Mouse (Mus musculus) c-Kit-positive CD71-negative TER-119-negative erythroid progenitor cells, embryonic 14.5 days (primary cell): ENCODE measurements at regions not wholly inside any gene's neighbourhood (a gene's known extent, or its start where the extent isn't known, plus 50 kb on each side); places are given as distances from the start of the nearest gene placed in this dataset.
"Not testable (repeated sequence)": the region's sequence is repeated elsewhere in the genome, so short reads cannot be mapped to it uniquely, and the experiment has no call there.

Experiments used
- DNase-seq: peaks from one replicate; pipeline ENCODE4 v3.0.0-alpha.2; 2013; ENCODE audit warnings: low read depth

- no peak for DNase-seq
These were observed 87.6 kb downstream of the Serpinb8 start for GRCm38 (mm10) chr1:107677404-107677803.

- DNase-seq: no peak
These were observed 107.1 kb downstream of the Serpinb8 start for GRCm38 (mm10) chr1:107696858-107697257.

- DNase-seq: no peak
These were observed 116.3 kb downstream of the Serpinb8 start for GRCm38 (mm10) chr1:107706108-107706548.

- DNase-seq: no peak
These were observed 118.8 kb downstream of the Serpinb8 start for GRCm38 (mm10) chr1:107708601-107709000.

GRCm38 (mm10) chr1:107714869-107715268 is 125.1 kb downstream of the Serpinb8 start:
- no peak for DNase-seq

GRCm38 (mm10) chr1:107719304-107719703 is 129.5 kb downstream of the Serpinb8 start:
- no peak for DNase-seq

- no peak for DNase-seq
These were observed 138.5 kb downstream of the Serpinb8 start for GRCm38 (mm10) chr1:107728113-107728839.

- no peak for DNase-seq
These were observed 175.5 kb downstream of the Serpinb8 start for GRCm38 (mm10) chr1:107765307-107765706.

GRCm38 (mm10) chr1:107767198-107767947 is 177.6 kb downstream of the Serpinb8 start:
- DNase-seq: no peak

GRCm38 (mm10) chr1:107772967-107773366 is 183.2 kb downstream of the Serpinb8 start:
- no peak for DNase-seq

GRCm38 (mm10) chr1:107783079-107783478 is 193.3 kb downstream of the Serpinb8 start:
- DNase-seq: no peak

- DNase-seq: no peak
These were observed 216.0 kb downstream of the Serpinb8 start for GRCm38 (mm10) chr1:107805823-107806222.

GRCm38 (mm10) chr1:107807367-107807766 is 217.6 kb downstream of the Serpinb8 start:
- not testable (repeated sequence) for DNase-seq

- no peak for DNase-seq
These were observed 221.3 kb downstream of the Serpinb8 start for GRCm38 (mm10) chr1:107811136-107811535.

- DNase-seq: no peak
These were observed 222.1 kb downstream of the Serpinb8 start for GRCm38 (mm10) chr1:107811859-107812258.

GRCm38 (mm10) chr1:107837877-107838276 is 248.1 kb downstream of the Serpinb8 start:
- DNase-seq: no peak

- no peak for DNase-seq
These were observed 262.6 kb downstream of the Serpinb8 start for GRCm38 (mm10) chr1:107852386-107852785.

- DNase-seq: no peak
These were observed 263.2 kb downstream of the Serpinb8 start for GRCm38 (mm10) chr1:107853001-107853400.

GRCm38 (mm10) chr1:107897743-107898437 is 308.1 kb downstream of the Serpinb8 start:
- no peak for DNase-seq

- DNase-seq: no peak
These were observed 309.5 kb downstream of the Serpinb8 start for GRCm38 (mm10) chr1:107899261-107899660.

GRCm38 (mm10) chr1:107900449-107900848 is 310.6 kb downstream of the Serpinb8 start:
- DNase-seq: no peak

- DNase-seq: no peak
These were observed 311.1 kb downstream of the Serpinb8 start for GRCm38 (mm10) chr1:107900913-107901312.
